Mouse (Mus musculus) retina, adult 2 months (tissue): Measurements from ENCODE around the gene Cyp4f16.
"Not testable (repeated sequence)": the region's sequence is repeated elsewhere in the genome, so short reads cannot be mapped to it uniquely, and the experiment has no call there.

Experiments
- DNase-seq: peaks from one replicate; pipeline ENCODE4 v3.0.0-alpha.2; 2012; ENCODE audit warnings: low read depth, low spot score

The Cyp4f16 gene

DNA sequence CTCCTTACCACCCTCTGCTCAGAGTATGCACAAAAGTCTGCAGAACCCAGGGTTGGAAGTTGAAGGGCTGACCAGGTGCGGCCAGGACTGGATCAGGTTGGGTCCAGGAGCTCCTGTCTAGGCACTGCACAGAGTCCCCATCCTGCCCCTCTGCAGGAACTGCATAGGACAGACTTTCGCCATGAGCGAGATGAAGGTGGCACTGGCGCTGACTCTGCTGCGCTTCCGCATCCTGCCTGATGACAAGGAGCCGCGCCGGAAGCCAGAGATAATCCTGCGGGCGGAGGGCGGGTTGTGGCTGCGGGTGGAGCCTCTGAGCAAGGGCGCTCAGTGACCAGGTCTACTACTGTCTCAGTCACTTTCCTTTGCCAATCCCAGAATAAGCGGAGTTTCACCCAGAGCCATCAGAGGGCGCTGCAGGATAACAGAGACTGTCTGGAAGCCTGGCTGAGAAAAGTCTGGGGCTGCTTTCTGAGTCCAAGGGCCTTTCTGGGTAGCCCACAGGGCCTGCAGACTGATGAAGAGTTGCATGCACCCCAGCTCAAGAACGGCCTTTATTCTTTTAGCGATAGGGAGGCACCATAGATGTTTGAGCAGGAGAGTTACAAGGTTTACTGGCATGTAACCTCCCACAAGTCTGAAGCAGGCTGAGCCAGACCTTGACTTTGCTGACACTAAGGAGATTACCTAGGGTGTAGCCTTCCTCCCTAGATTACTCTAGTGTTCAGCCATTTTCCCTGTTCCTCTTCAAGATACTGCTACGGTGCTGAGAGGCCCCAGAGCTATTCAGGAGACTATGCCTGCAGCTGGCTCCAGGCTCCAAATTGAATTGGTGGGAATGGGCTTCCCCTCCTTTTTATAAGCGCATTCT lies 14.8 kb downstream of the Cyp4f16 start:
- DNase-seq: peak; percentile 77

DNA sequence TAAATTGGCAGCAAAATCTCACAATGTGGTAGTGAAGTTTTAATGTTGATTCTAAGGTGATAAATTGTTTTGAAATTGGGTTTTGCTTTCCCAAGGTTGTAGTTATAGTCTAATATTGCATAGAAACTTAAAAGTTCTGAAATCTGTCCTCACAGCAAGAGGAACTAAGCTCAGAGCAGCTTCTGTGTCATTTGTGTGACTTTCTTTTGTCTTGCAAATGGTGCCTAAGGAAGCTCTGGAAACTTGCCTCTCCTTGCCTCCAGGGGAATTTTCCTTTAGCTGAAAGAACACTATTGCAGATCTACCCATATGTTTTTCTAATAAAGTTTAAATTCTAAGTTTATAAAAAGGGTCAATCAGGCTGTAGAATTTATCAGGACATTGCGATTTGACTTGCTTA lies 16.7 kb downstream of the Cyp4f16 start:
- not testable (repeated sequence) for DNase-seq

DNA sequence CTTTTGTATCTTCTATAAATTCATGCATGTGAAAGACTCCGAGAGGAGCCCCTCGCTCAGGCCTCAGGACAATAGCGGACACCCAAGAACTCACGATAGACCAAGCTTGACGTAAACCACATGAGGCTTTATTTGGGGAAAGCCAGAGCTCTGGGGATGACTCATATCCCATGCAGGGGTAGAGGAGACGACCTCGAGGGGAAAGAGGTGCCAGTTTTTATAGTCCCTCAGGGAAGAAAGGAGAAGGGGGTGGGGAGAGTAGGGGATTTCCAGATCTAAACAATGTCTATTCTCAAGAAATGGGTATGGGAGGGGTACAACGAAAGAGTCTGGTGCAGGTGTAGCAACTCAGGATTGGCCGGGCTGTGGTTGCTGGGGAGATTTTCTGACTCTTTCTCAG lies 18.0 kb downstream of the Cyp4f16 start:
- DNase-seq: not testable (repeated sequence)

DNA sequence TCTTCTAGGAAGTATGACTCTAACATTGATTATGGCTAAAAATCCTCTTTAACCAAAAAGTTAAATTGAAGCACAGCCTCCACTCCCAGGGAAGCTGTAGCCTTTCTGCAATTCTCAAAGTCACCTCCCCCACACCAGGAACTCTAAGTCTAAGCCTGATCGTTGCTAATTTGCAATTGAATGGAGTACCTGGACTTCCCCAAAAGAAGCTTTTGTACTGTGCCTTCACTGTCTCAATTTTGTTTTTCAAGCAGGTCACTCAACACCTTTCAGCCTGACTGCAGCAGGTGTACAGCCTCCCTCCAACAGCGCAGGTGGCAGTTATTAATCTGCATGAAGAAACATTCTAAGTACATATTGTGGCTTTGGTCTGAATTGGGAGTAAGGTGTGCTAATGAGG lies 26.9 kb downstream of the Cyp4f16 start:
- DNase-seq: not testable (repeated sequence)

DNA sequence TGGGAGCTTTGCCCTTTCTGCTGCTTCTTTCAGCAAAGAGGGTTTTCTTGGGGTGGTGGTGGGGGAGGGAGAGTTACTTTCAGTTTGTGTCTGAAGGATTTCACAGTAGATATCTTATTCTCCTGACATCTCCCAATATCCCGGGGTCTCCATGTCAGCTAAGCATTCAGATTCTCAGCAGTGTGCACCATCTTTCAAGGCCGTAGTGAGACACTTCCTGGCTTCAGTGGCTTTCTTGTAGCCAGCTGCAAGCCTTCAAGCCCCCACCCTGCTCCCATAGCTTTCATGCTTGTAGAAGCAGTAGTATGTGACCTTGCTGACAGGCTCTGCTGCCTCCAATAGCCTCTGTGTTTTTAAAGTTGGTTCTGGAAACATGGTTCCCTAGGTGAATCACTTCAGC lies 36.9 kb downstream of the Cyp4f16 start:
- DNase-seq: not testable (repeated sequence)

DNA sequence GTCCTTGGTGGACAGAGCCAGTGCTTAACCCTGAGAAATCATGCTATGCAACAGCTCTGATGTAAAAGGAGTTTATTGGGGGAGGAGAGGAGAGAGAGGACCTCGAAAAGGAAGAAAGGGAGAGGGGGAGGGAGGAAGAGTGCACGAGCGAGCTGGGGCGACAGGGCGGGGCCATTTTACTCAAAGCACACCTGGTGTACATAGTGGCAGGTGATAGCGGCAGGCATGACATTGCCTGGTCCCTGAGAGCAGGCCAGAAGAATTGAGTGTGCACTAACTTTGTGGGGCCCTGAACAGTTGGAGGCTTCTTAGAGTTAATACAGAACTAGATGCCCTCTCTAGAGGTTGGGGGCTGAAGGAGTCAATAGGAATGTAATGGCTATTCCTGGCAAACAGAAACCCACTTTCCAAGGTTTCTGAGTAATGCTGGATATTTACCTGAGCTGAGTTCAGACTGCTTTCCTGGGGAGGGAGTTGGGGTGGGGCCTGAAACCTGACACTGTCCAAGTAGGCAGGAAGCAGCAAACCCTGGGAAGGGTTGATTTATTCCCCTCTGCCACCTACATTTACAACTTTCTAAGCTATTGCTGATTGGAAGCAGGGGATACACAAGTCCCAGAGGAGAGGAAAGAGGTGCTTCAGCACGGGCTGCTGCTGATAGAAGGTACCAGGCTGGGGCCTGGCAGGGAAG lies 41.3 kb downstream of the Cyp4f16 start:
- no peak for DNase-seq

DNA sequence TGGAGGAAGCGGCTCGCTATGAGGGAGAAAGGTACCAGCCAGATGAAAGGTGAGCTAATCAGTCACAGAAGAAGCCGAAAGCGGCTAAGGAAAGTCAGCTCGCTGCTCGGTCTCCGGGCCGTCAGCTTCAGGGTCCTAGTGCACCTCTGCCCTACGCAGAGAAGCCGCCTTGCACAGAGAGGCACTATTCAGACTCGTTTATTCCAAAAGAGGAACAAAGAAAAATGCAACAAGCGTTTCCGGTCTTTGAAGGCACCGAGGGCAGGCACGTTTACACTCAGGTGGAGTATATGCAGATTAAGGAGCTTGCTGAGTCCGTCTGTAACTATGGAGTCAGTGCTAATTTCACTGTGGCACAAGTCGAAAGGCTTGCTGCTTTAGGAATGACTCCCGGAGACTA lies 60.1 kb downstream of the Cyp4f16 start:
- no peak for DNase-seq
